Mouse (Mus musculus): ENCODE measurements around the gene Apc2.

GRCm38 (mm10) chr10:80281304-80281703 lies 14.5 kb upstream of the Apc2 start:
- TF ChIP-seq POLR2A (IDR thresholded peaks at IDR 0.05; ENCODE audit: borderline replicate concordance, low read depth, low read length) = no peak
- no peak for TF ChIP-seq CTCF (IDR thresholded peaks at IDR 0.05; ENCODE audit: low read depth, low read length)

Measured in bone marrow macrophage, adult 2 months (primary cell).